Mouse (Mus musculus): ENCODE data around the gene Prim1. TPM values are rescaled to one million over a fixed set of nuclear protein-coding genes. Genes with fewer than 3 reads are reported as not detected.

The Prim1 gene
- polyA plus RNA-seq, 1 experiment: 2.4 TPM

- TF ChIP-seq GATA1 (IDR thresholded peaks at IDR 0.05; ENCODE audit: low read length): no peak
Measured at GRCm38 (mm10) chr10:128053001-128053400, 38.0 kb downstream of the Prim1 start.

GRCm38 (mm10) chr10:128058184-128058583 lies 43.2 kb downstream of the Prim1 start:
- TF ChIP-seq GATA1 (IDR thresholded peaks at IDR 0.05; ENCODE audit: low read length): no peak

- no peak for TF ChIP-seq GATA1 (IDR thresholded peaks at IDR 0.05; ENCODE audit: low read length)
Measured at GRCm38 (mm10) chr10:128058601-128059151, 43.7 kb downstream of the Prim1 start, which contains the start of gene Ptges3. TSS of gene Ptges3 (plus strand) at chr10:128058954.

DNA sequence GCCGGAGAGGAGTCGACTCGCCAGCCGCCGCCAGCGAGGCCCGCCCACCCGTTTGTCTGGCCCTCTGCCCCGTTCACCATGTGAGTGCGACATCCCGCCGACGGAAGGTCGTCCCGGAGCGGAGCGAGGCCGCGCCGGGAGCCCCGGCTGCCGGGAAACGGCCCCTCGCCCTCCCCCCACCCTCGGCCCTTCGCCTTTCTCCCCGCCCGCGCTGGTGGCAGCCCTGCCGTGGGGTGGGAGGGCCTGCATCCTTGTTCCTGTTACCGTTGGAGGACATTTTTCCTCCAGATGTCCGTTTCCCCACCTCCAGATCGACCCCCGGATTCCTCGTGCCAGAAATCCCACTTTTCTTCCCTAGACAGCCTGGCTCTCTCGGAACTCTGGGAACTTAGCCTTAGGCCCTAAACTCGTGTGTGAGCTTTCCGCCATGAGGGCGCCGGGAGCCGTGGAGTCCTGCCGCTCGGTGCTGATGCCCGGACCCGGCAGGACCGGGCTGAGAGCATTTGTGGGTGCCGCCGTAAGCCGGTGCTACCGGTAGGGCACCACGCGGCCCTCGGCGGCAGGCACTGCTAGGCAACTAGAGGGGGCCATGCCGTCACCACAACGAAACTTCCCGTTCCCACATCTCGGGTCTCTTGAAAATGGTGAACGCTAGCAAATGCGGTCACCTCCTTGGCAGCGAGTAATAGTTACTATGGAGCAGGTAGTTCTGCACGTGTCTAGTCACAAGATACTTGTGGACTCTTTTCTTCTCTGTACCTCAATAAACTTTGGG lies 44.4 kb downstream of the Prim1 start:
- no peak for TF ChIP-seq GATA1 (IDR thresholded peaks at IDR 0.05; ENCODE audit: low read length)

DNA sequence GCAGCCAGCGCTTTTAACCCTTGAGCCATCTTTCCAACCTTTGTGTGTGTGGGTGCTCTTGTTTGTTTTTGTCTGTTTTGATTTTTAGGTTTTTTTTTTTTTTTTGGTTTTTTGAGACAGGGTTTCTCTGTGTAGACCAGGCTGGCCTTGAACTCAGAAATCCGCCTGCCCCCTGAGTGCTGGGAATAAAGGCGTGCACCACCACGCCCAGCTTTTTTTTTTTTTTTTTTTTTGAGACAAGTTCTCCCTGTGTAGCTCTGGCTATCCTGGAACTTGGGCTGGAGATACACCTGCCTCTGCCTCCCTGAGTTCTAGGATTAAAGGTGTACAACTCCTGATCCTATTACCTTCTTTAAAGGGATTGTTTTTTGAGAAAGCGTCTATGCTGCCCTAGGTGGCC lies 46.1 kb downstream of the Prim1 start:
- no peak for TF ChIP-seq GATA1 (IDR thresholded peaks at IDR 0.05; ENCODE audit: low read length)

DNA sequence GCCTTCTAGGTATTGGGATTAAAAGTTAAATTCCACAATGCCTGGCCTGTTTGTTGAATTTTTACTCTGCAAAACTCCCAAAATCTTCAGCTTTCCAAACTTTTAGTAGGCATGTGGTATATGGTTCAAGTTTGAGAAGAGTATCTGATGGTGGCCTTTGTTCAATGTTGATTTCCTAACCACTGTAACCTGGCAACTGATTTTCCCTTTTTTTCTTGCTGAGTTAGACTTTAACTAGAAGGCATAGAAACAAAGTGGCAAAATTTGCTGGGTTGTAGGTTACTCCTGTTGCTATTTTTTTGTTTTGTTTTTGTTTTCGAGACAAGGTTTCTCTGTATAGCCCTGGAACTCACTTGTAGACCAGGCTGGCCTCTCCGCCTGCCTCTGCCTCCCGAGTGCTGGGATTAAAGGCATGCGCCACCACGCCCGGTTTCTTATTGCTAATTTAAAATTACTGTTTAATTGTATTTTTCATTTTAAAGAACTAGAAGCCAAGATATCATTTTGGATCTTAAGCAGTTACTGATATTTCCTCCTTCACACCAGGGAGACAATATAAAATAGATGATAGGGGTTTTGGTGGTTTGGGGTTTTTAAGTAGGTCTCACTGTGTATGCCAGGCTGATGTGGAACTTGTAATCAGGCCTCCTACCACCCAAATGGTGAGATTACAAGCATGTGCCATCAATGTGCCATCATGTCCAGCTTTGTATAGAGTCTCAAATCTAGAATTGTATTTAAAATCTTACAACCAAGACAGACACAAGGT lies 47.4 kb downstream of the Prim1 start:
- no peak for TF ChIP-seq GATA1 (IDR thresholded peaks at IDR 0.05; ENCODE audit: low read length)

DNA sequence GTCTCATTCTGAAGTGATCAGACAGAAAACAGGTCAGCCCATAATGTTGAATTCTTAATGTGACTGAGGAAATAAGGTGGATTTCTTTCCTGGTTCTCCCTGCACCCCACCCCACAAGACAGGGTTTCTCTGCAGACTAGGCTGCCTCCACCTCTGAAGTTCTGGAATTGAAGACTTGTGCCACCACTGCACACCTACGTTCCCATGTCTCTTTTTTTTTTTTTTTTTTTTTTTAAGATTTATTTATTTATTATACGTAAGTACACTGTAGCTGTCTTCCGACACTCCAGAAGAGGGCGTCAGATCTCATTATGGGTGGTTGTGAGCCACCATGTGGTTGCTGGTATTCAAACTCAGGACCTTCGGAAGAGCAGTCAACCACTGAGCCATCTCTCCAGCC lies 51.1 kb downstream of the Prim1 start:
- no peak for TF ChIP-seq GATA1 (IDR thresholded peaks at IDR 0.05; ENCODE audit: low read length)

GRCm38 (mm10) chr10:128069201-128069600 lies 54.2 kb downstream of the Prim1 start:
- no peak for TF ChIP-seq GATA1 (IDR thresholded peaks at IDR 0.05; ENCODE audit: low read length)

Other genes starting within 250 kb of the Prim1 start
- gene Rdh9, start 238.8 kb upstream of the Prim1 start, polyA plus RNA-seq (2012): not detected in 2 replicates
- not detected in 2 replicates for gene Rdh16, start 214.0 kb upstream of the Prim1 start, polyA plus RNA-seq (2012)
- not detected in 2 replicates for gene Rdh19, start 165.2 kb upstream of the Prim1 start, polyA plus RNA-seq (2012)
- gene Rdh16f2, start 148.7 kb upstream of the Prim1 start, polyA plus RNA-seq (2012): not detected in 2 replicates
- gene Rdh7, start 126.4 kb upstream of the Prim1 start, polyA plus RNA-seq (2012): not detected in 2 replicates
- gene Sdr9c7, start 116.7 kb upstream of the Prim1 start, polyA plus RNA-seq (2012): not detected in 2 replicates
- gene Hsd17b6, start 7.6 kb upstream of the Prim1 start, polyA plus RNA-seq (2012): not detected in 2 replicates
- 68.4 and 148 TPM in 2 replicates for gene Naca, start 20.4 kb downstream of the Prim1 start, polyA plus RNA-seq (2012)
- gene Ptges3, start 43.8 kb downstream of the Prim1 start, polyA plus RNA-seq (2012): 213 and 308 TPM in 2 replicates
- gene Atp5b, start 68.1 kb downstream of the Prim1 start, polyA plus RNA-seq (2012): 2,012 and 2,953 TPM in 2 replicates
- gene Baz2a, start 76.4 kb downstream of the Prim1 start, polyA plus RNA-seq (2012): 30.8 and 32.5 TPM in 2 replicates
- gene Rbms2, start 165.1 kb downstream of the Prim1 start, polyA plus RNA-seq (2012): 8.8 and 10.8 TPM in 2 replicates
- gene Gls2, start 179.3 kb downstream of the Prim1 start, polyA plus RNA-seq (2012): 15.4 and 19.6 TPM in 2 replicates
- 3.9 and 5.2 TPM in 2 replicates for gene Spryd4, start 196.6 kb downstream of the Prim1 start, polyA plus RNA-seq (2012)
- gene Mip, start 210.7 kb downstream of the Prim1 start, polyA plus RNA-seq (2012): not detected in 2 replicates
- 38.9 and 45.1 TPM in 2 replicates for gene Timeless, start 216.9 kb downstream of the Prim1 start, polyA plus RNA-seq (2012)
- gene Apon, start 238.9 kb downstream of the Prim1 start, polyA plus RNA-seq (2012): 0.04 TPM in 1 of 2 replicates, not detected in the other